Mouse (Mus musculus): Measurements from ENCODE around the gene Crcp.

DNA sequence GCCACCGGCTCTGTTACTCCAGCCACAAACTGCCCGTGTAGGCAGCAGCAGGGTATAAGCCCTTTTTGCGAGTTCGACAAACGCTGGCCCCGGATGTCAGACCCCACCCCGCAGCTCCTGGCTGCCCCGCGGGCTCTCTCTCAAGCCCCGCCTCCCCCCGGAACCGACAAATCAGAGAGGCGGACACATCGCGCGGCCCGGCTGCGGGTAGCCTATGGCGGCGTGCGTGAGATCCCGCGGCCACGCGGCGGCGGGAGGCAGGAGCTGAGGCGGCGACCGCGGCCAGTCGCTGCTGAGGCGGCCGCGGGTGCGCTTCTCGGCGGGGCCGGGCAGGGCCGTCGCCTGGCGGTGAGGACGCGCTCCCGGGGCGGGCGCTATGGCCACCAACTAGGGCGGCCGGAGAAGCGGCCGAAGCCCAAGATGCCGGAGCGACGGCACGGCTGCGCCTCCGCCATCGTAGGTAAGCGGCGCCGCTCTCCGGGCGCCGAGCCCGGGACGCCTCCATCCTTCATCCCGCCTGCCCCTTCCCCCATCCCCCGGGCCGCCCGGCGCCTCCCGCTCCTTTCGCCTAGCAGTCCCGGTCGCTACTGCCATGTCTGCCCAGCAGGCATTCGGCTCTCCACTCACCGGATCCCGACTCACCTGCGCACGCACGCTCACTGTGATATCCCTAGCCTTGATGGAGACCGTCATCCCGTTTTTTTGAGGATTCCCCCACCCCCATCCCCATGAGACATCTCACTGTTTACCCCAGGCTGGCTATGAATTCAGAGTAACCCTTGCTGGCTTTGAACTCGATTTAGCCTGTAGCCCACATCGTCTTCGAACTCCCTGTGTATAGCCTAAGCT lies 50.3 kb downstream of the Crcp start:
- TF ChIP-seq CTCF (IDR thresholded peaks at IDR 0.05; ENCODE audit: low read depth) (no peak), EP300 (IDR thresholded peaks at IDR 0.05; ENCODE audit: low read depth) (no peak)

Data from liver, postnatal 0 days (tissue).